Mouse (Mus musculus) ES-Bruce4 (cell line): ENCODE results near the gene Wnt5b. TPM values are rescaled to one million over a fixed set of nuclear protein-coding genes. Genes with fewer than 3 reads are reported as not detected.
A peak's percentile ranks its signal among the peaks of the same experiment; 100 is the strongest.

Experiments used
- H3K27ac ChIP-seq: 2 replicates; pipeline ENCODE4 v1.5.1; 2012; ENCODE audit warnings: low read length, inconsistent platforms; ENCODE audit not compliant: insufficient read depth
- H3K27me3 ChIP-seq: 2 replicates; pipeline ENCODE4 v1.6.1; 2012; ENCODE audit warnings: mild to moderate bottlenecking, low read length, inconsistent platforms; ENCODE audit not compliant: control insufficient read depth, poor library complexity, insufficient read depth, severe bottlenecking
- H3K36me3 ChIP-seq: 2 replicates; pipeline ENCODE4 v1.6.1; 2012; ENCODE audit warnings: inconsistent platforms, mild to moderate bottlenecking, low read length, moderate library complexity; ENCODE audit not compliant: control insufficient read depth, poor library complexity, insufficient read depth, severe bottlenecking
- H3K4me1 ChIP-seq: one replicate; pipeline ENCODE4 v1.8.1; 2011; ENCODE audit warnings: low read length; ENCODE audit not compliant: control insufficient read depth, insufficient read depth
- H3K4me3 ChIP-seq: 2 replicates; pipeline ENCODE4 v1.5.1; 2011; ENCODE audit warnings: low read depth, mild to moderate bottlenecking, low read length
- H3K9ac ChIP-seq: 2 replicates; pipeline ENCODE4 v1.6.1; 2012; ENCODE audit warnings: low read depth, mild to moderate bottlenecking, inconsistent platforms; ENCODE audit not compliant: poor library complexity, severe bottlenecking
- H3K9me3 ChIP-seq: replicated peaks from 2 replicates; pipeline ENCODE4 v1.6.1; 2012; ENCODE audit warnings: mild to moderate bottlenecking, low read length, inconsistent platforms; ENCODE audit not compliant: control insufficient read depth, poor library complexity, insufficient read depth, severe bottlenecking
- CTCF ChIP-seq: IDR thresholded peaks from one replicate; pipeline ENCODE4 v1.8.1; 2011; ENCODE audit warnings: low read depth, low read length
- EP300 ChIP-seq: IDR thresholded peaks from 2 replicates; pipeline ENCODE4 v1.6.1; 2011; ENCODE audit warnings: low read depth, low read length; ENCODE audit not compliant: insufficient read depth
- POLR2A ChIP-seq: IDR thresholded peaks from one replicate; pipeline ENCODE4 v1.8.1; 2011; ENCODE audit warnings: low read length; ENCODE audit not compliant: insufficient read depth
- polyA plus RNA-seq: library from polyadenylated mRNA; stranded (reverse); fragments of >200 nt; gene quantifications from 2 replicates; pipeline ENCODE4 v1.2.4, GENCODE M21; 2011; ENCODE audit warnings: low read depth; ENCODE audit not compliant: missing spikeins, insufficient read depth, insufficient read length

Gene Wnt5b
- polyA plus RNA-seq, 1 experiment, result 2.5 TPM

DNA sequence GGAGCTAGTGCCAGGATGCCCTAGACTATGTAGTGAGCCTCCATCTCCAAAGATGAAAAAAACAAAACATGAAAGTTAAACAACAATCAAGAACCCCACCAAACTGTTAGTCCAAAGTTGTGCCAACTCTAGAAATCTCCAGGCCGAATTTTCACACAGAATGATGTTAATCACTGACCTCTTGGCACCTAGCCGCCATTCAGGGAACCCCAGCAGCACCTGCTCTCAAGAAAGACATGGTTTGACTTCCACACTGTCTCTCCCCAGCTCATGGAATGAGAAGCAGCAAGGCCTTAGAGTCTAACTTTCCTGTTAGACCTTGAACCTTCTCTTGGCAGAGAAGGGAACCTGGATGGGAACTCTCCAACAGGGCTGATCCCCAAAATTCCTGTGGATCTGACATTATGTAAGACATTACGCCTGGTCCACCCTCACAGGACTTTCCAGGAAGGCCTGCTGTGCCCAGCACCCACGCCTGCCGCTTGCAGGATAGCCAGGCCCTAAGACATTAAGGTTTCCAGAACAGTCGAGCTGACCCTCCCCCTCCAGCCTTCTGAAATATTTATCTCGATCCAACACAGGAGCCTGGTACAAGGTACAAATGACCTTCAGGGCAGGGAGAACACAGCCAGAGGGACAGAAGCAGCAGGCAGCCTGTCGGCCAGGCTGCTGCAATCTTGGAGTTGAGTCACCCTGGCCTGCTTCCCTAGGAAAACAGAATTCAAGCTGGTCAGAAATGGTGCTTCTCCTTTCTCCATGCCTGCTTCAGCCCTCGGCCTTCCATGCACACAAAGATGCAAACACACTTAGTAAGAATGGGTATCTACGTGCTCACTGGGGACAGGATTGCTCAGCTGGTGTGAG lies 77.0 kb downstream of the Wnt5b start:
- H3K9ac ChIP-seq, result no peak overlapping the region
- H3K27me3 ChIP-seq, result no peaks in the 10 kb centered on the region
- H3K9me3 ChIP-seq, result no peaks in the 10 kb centered on the region
- no peak overlapping the region for H3K4me3 ChIP-seq
- peaks cover 2% of the 10 kb centered on the region for H3K4me1 ChIP-seq
- H3K36me3 ChIP-seq, result no peaks in the 10 kb centered on the region
- no peak for TF ChIP-seq CTCF
- no peak for TF ChIP-seq EP300
- TF ChIP-seq POLR2A, result no peak
- no peak overlapping the region for H3K27ac ChIP-seq

- no peaks in the 10 kb centered on the region for H3K36me3 ChIP-seq
- H3K9ac ChIP-seq, result no peak overlapping the region
- no peak overlapping the region for H3K4me3 ChIP-seq
- no peaks in the 10 kb centered on the region for H3K27me3 ChIP-seq
- peaks cover 2% of the 10 kb centered on the region for H3K4me1 ChIP-seq
- no peak overlapping the region for H3K27ac ChIP-seq
- no peaks in the 10 kb centered on the region for H3K9me3 ChIP-seq
- TF ChIP-seq POLR2A (no peak), CTCF (no peak), EP300 (no peak)
Measured at GRCm38 (mm10) chr6:119466161-119466560, 78.0 kb downstream of the Wnt5b start.

DNA sequence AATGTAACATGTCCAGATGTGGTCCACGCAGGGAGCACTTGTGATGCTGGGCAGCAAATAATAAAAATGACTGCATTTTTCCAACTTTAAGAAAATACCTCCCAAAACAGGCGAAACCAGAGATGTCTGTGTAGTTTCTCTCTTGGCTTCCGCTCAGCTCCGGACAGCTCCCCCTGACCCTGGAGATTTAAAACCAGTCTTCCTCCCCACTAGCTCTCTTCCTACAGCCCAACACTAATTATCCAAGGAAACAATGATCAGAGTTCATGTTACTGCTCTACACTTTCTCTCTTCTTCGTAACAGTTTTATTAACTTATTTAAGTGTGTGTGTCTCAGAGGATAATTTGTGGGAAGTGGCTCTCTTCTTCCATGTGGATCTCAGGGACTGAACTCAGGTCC lies 83.8 kb downstream of the Wnt5b start:
- H3K27ac ChIP-seq, result no peak overlapping the region
- TF ChIP-seq CTCF (no peak), EP300 (no peak), POLR2A (no peak)

DNA sequence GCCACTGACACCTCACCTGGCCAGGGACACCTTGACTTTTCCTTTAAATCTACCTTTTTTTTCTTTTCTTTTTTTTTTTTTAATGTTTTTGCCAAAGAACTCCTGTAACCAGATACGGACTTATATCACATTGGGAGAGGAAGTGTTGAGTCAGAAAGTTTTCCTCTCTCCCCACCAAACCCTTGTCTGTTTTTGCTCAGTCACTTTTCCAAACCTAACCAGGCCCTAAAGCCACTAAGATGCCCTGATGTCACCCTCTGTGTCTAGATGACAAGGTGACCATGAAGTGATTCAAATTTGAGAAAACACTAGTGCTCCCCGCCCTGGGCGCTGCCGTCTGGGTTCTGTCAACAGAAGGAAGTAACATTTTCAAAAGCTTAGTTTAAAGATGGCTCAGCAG lies 85.1 kb downstream of the Wnt5b start:
- Histone ChIP-seq H3K4me1 (no peaks in the 10 kb centered on the region), H3K4me3 (no peak overlapping the region), H3K9ac (no peak overlapping the region), H3K9me3 (no peaks in the 10 kb centered on the region), H3K36me3 (no peaks in the 10 kb centered on the region), H3K27ac (no peak overlapping the region), H3K27me3 (no peaks in the 10 kb centered on the region)
- no peak for TF ChIP-seq EP300
- no peak for TF ChIP-seq POLR2A
- TF ChIP-seq CTCF, result no peak

More for the DNA sequence above, 83.8 kb downstream of the Wnt5b start:
- Histone ChIP-seq H3K9ac (no peak overlapping the region), H3K4me3 (no peak overlapping the region), H3K36me3 (no peaks in the 10 kb centered on the region), H3K4me1 (no peaks in the 10 kb centered on the region), H3K9me3 (no peaks in the 10 kb centered on the region), H3K27me3 (no peaks in the 10 kb centered on the region)

GRCm38 (mm10) chr6:119458166-119458565 lies 86.0 kb downstream of the Wnt5b start:
- H3K27ac ChIP-seq, result no peak overlapping the region
- H3K4me1 ChIP-seq, result no peaks in the 10 kb centered on the region
- TF ChIP-seq CTCF, result no peak
- no peak for TF ChIP-seq POLR2A
- TF ChIP-seq EP300, result no peak
- no peaks in the 10 kb centered on the region for H3K36me3 ChIP-seq
- no peaks in the 10 kb centered on the region for H3K27me3 ChIP-seq
- H3K4me3 ChIP-seq, result no peak overlapping the region
- H3K9ac ChIP-seq, result no peak overlapping the region
- no peaks in the 10 kb centered on the region for H3K9me3 ChIP-seq

- H3K27me3 ChIP-seq, result no peaks in the 10 kb centered on the region
- peaks cover 7% of the 10 kb centered on the region for H3K4me1 ChIP-seq
- no peaks in the 10 kb centered on the region for H3K9me3 ChIP-seq
- no peak for TF ChIP-seq EP300
- no peak for TF ChIP-seq POLR2A
- TF ChIP-seq CTCF, result no peak
- H3K36me3 ChIP-seq, result no peaks in the 10 kb centered on the region
- peak overlapping the region; percentile 36; the same call in 1 of the 2 replicates for H3K4me3 ChIP-seq
- H3K9ac ChIP-seq, result peak overlapping the region; percentile 35; the same call in 1 of the 2 replicates
- no peak overlapping the region for H3K27ac ChIP-seq
Measured at GRCm38 (mm10) chr6:119451981-119452499, 92.1 kb downstream of the Wnt5b start.
